Mouse (Mus musculus) intestine, embryonic 14.5 days (tissue): ENCODE measurements around the gene Sbf2. TPM values are rescaled to one million over a fixed set of nuclear protein-coding genes. Genes with fewer than 3 reads are reported as not detected.
A peak's percentile ranks its signal among the peaks of the same experiment; 100 is the strongest.

Experiments
- ATAC-seq: fragments of 200-750 bp; cut with Nextera tagmentation; replicated peaks from 2 replicates; pipeline ENCODE4 v1.8.0; 2017; ENCODE audit warnings: low read depth, moderate number of reproducible peaks, moderate TSS enrichment, moderate library complexity; ENCODE audit not compliant: low FRiP score, low TSS enrichment
- DNase-seq: peaks from one replicate; pipeline ENCODE4 v3.0.0-alpha.2; 2018; ENCODE audit warnings: low spot score
- H3K27ac ChIP-seq: fragments of 300-500 bp; sonication (generic); 2 replicates; pipeline ENCODE4 v1.5.1; 2014; ENCODE audit warnings: low read depth, mild to moderate bottlenecking, control low read depth
- H3K27me3 ChIP-seq: fragments of 300-500 bp; sonication (generic); replicated peaks from 2 replicates; pipeline ENCODE4 v1.6.1; 2014; ENCODE audit warnings: low read length, control low read depth; ENCODE audit not compliant: control insufficient read depth, insufficient read depth
- H3K36me3 ChIP-seq: fragments of 300-500 bp; sonication (generic); 2 replicates; pipeline ENCODE4 v1.6.1; 2014; ENCODE audit warnings: low read length, control low read depth; ENCODE audit not compliant: control insufficient read depth, insufficient read depth
- H3K4me1 ChIP-seq: fragments of 300-500 bp; sonication (generic); replicated peaks from 2 replicates; pipeline ENCODE4 v1.6.1; 2014; ENCODE audit warnings: low read length, control low read depth, mixed read lengths; ENCODE audit not compliant: control insufficient read depth, insufficient read depth
- H3K4me2 ChIP-seq: fragments of 300-500 bp; sonication (generic); 2 replicates; pipeline ENCODE4 v1.6.1; 2014; ENCODE audit warnings: low read length
- H3K4me3 ChIP-seq: fragments of 300-500 bp; sonication (generic); 2 replicates; pipeline ENCODE4 v1.5.1; 2014; ENCODE audit warnings: low read depth, low read length, control low read depth, mixed read lengths
- H3K9ac ChIP-seq: fragments of 300-500 bp; sonication (generic); 2 replicates; pipeline ENCODE4 v1.6.1; 2014; ENCODE audit warnings: mild to moderate bottlenecking, low read length
- H3K9me3 ChIP-seq: fragments of 300-500 bp; sonication (generic); 2 replicates; pipeline ENCODE4 v1.6.1; 2016; ENCODE audit warnings: low read length, control low read depth; ENCODE audit not compliant: control insufficient read depth
- WGBS: fragments of 180-500 bp; shearing (Covaris S2); extraction: QIAGEN DNeasy Blood & Tissue Kit; methylation state at CpG from one replicate; pipeline ENCODE4 v1.1.7; 2014; 5-methylcytosine and 5-hydroxymethylcytosine counted together
- polyA plus RNA-seq: library from polyadenylated mRNA; unstranded; fragments of >200 nt; fragmentation: Nextera tagmentation; extraction: Ambion mirVana; gene quantifications from 2 replicates; pipeline ENCODE4 v1.2.1, GENCODE M21; 2014

Gene Sbf2
- polyA plus RNA-seq, 1 experiment from 2014 or later: 37.6 TPM

- H3K27me3 ChIP-seq: peaks cover 53% of the 10 kb centered on the region
- DNase-seq (peak; percentile 75), ATAC-seq (no peak)
Observed at GRCm38 (mm10) chr7:110626186-110627098, 11.7 kb upstream of the Sbf2 start.

DNA sequence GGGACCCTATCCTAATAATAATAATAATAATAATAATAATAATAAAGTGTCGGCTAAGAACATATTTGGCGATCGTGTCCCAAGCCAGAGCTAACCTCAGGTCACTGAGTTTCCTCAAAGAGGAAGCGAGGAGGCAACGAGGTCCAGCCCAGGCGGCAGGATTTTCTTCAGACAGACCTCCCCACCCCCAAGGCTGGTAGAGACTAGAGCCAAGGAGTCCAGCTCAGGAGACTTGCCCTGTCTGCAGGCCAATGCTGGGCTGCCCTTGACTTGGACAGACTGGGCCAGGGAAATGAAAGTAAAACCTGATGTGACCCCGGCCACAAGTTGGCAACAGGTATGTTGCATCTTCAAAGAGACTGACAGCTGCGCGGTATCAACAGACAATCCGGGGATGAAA is 10.8 kb upstream of the Sbf2 start:
- peaks cover 22% of the 10 kb centered on the region for H3K4me1 ChIP-seq
- no peaks in the 10 kb centered on the region for H3K9me3 ChIP-seq
- H3K4me2 ChIP-seq: peak overlapping the region; percentile 74; the same call in 1 of the 2 replicates
- peaks cover 47% of the 10 kb centered on the region for H3K27me3 ChIP-seq
- H3K4me3 ChIP-seq: peak overlapping the region; percentile 35; the same call in 1 of the 2 replicates
- H3K9ac ChIP-seq: no peak overlapping the region
- ATAC-seq: no peak
- H3K36me3 ChIP-seq: no peaks in the 10 kb centered on the region
- H3K27ac ChIP-seq: no peak overlapping the region
- 55% methylated on average over 10 of the region's 10 CpGs for WGBS
- no peak for DNase-seq

More at GRCm38 (mm10) chr7:110626186-110627098, 11.7 kb upstream of the Sbf2 start:
- WGBS: 7% methylated on average over 28 of the region's 28 CpGs
- H3K9me3 ChIP-seq: no peaks in the 10 kb centered on the region
- H3K27ac ChIP-seq: no peak overlapping the region
- H3K9ac ChIP-seq: no peak overlapping the region
- peak overlapping the region; percentile 74 for H3K4me2 ChIP-seq
- peak overlapping the region; percentile 35 for H3K4me3 ChIP-seq
- peaks cover 24% of the 10 kb centered on the region for H3K4me1 ChIP-seq
- no peaks in the 10 kb centered on the region for H3K36me3 ChIP-seq

DNA sequence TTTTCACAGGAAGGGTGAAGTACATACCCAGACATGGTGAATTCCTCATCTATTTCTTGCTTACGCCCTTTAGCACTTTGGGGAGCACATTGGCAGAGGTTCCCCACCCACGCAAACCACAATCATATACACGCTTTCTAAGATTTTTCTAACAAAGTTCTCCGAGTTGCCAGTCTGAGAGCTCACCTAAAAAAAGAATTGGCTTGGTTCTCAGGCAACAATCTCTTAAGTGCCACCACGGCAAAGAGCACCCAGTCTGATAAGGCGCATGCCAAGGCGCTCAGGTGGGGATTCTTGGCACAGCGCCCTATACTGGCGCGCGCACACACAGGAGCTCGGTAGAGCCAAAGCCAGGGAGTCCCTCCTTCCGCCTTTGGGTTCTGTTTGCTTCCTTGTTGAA is 10.2 kb upstream of the Sbf2 start:
- H3K9ac ChIP-seq: no peak overlapping the region
- peaks cover 47% of the 10 kb centered on the region for H3K27me3 ChIP-seq
- no peak for DNase-seq
- no peak for ATAC-seq
- 89% methylated on average over 13 of the region's 13 CpGs for WGBS
- no peak overlapping the region for H3K4me3 ChIP-seq
- peaks cover 22% of the 10 kb centered on the region for H3K4me1 ChIP-seq
- H3K4me2 ChIP-seq: no peak overlapping the region
- H3K9me3 ChIP-seq: no peaks in the 10 kb centered on the region
- no peak overlapping the region for H3K27ac ChIP-seq
- no peaks in the 10 kb centered on the region for H3K36me3 ChIP-seq

DNA sequence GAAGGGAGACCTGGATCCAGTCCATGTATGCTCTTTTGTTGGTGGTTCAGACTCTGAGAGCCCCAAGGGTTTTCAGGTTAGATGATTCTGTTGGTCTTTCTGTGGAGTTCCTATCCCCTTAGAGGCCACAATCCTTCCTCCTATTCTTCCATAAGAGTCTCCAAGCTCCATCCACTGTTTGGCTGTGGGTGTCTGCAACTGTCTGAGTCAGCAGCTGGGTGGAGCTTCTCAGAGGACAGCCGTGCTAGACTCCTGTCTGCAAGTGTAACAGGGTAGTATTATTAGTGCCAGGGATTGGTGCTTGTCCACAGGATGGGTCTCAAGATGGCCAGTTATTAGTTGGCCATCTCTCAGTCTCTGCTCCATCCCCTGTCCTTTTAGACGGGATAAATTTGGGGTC is 9.3 kb upstream of the Sbf2 start:
- WGBS: 60% methylated on average over 2 of the region's 2 CpGs
- H3K27me3 ChIP-seq: peaks cover 39% of the 10 kb centered on the region
- ATAC-seq (no peak), DNase-seq (no peak)
- H3K9ac ChIP-seq: no peak overlapping the region
- no peak overlapping the region for H3K27ac ChIP-seq
- no peaks in the 10 kb centered on the region for H3K9me3 ChIP-seq
- H3K4me3 ChIP-seq: no peak overlapping the region
- no peak overlapping the region for H3K4me2 ChIP-seq
- peaks cover 19% of the 10 kb centered on the region for H3K4me1 ChIP-seq
- H3K36me3 ChIP-seq: no peaks in the 10 kb centered on the region

- Histone ChIP-seq H3K9me3 (no peaks in the 10 kb centered on the region), H3K27ac (no peak overlapping the region), H3K4me1 (peaks cover 15% of the 10 kb centered on the region), H3K4me3 (no peak overlapping the region), H3K27me3 (no peaks in the 10 kb centered on the region), H3K36me3 (no peaks in the 10 kb centered on the region), H3K9ac (no peak overlapping the region), H3K4me2 (no peak overlapping the region)
- DNase-seq (no peak), ATAC-seq (no peak)
- WGBS: 26% methylated on average over 9 of the region's 9 CpGs
Observed at GRCm38 (mm10) chr7:110619086-110619611, 4.4 kb upstream of the Sbf2 start.

DNA sequence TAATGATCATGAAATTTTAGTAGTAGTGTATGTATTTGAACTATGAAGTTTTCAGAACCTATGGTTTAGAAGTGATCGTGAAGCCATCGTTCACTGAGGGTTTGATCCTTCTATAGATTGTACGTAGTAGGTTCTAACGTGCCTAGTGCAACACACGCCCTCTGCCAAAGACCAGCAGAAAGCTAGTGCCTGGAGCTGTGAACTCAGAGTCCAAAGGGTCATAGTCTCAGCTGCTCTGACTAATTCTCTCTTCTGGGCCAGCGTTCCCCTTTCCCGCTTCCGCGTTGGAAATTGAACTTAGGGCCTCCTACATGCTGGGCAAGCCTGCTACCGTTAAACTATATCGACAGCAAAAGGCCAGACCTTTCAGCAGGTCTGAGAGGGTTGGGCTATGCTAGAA is 1.1 kb upstream of the Sbf2 start:
- H3K27me3 ChIP-seq: no peaks in the 10 kb centered on the region
- no peak overlapping the region for H3K9ac ChIP-seq
- no peaks in the 10 kb centered on the region for H3K36me3 ChIP-seq
- DNase-seq (peak; percentile 59), ATAC-seq (peak; percentile 29; the same call in 1 of the 2 replicates)
- no peaks in the 10 kb centered on the region for H3K9me3 ChIP-seq
- H3K4me1 ChIP-seq: peaks cover 38% of the 10 kb centered on the region
- peak overlapping the region; percentile 99; the same call in 1 of the 2 replicates for H3K27ac ChIP-seq
- 18% methylated on average over 11 of the region's 11 CpGs for WGBS
- peak overlapping the region; percentile 77 for H3K4me2 ChIP-seq
- H3K4me3 ChIP-seq: peak overlapping the region; percentile 86

DNA sequence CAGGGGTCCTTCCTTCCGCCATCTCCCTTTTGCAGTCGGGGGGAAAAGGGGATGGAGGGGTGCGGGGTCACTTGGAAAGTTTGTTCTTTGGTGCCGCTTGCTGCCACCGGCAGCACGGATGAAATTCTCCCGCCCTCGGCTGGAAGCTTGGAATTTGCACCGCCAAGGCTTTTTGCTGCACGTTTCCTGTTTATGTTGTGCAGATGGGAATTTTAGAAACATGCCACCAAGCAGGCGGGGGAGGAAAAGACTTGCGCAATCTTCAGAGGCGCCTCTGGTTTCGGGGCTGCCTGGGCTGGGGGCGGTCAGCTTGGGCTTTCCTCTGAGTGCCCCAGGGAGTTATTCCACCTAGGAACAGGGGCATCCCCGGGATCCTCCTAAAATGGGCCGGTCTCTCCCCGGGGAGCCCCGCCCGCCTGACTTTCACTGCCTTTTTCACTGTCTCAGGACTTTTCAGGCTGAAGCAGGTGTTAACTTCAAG is 469 bp upstream of the Sbf2 start:
- H3K9ac ChIP-seq: peak overlapping the region; percentile 96
- peaks cover 38% of the 10 kb centered on the region for H3K4me1 ChIP-seq
- H3K27ac ChIP-seq: peak overlapping the region; percentile 99
- H3K4me3 ChIP-seq: peak overlapping the region; percentile 86
- H3K27me3 ChIP-seq: no peaks in the 10 kb centered on the region
- DNase-seq: peak; percentile 85
- under 1% methylated on average over 20 of the region's 20 CpGs for WGBS
- H3K9me3 ChIP-seq: no peaks in the 10 kb centered on the region
- H3K36me3 ChIP-seq: no peaks in the 10 kb centered on the region
- peak; percentile 25; the same call in 1 of the 2 replicates for ATAC-seq
- H3K4me2 ChIP-seq: peak overlapping the region; percentile 77

DNA sequence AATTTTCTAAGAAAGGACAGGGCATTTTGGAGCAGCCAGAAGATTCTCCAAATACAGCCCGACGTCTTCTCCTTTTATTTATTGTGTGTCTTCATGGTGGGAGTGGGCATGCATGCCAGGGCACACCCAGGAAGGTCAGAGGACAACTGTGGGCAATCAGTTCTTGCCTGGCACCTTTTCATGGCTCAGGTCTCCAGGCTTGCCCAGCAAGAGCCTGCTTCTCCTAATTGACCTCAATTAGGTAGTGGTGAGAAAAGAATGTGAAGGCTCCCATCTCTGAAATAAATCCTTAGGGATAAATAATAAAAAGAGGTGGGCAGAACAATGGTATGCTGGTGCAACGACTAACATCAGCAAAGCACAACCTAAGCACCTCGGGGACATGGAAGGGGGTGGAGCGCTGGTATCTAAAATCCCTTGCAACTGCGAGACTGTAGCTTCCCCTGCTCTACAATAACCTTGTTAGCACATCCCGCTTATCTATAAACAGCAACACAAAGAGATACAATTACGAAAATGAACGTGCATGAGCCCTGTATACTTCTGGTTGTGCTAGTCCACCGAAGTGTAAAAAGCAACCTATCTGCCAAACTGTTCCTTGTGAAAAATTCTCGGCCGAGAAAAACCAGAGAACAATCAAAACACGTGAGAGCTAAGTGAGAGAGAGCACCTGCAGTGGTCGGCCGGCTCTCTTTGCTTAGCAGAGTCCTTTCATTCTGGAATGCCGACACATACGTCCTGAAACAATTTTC is 1.2 kb downstream of the Sbf2 start:
- Histone ChIP-seq H3K9me3 (no peaks in the 10 kb centered on the region), H3K27ac (peak overlapping the region; percentile 99), H3K4me3 (peak overlapping the region; percentile 86), H3K27me3 (no peaks in the 10 kb centered on the region), H3K4me1 (peaks cover 33% of the 10 kb centered on the region), H3K36me3 (no peaks in the 10 kb centered on the region), H3K4me2 (peak overlapping the region; percentile 77), H3K9ac (peak overlapping the region; percentile 96)
- ATAC-seq: no peak
- DNase-seq: no peak
- 5% methylated on average over 17 of the region's 17 CpGs for WGBS
